Mouse (Mus musculus) neural tube, embryonic 15.5 days (tissue): ENCODE results near the gene Pdzd2. TPM values are rescaled to one million over a fixed set of nuclear protein-coding genes. Genes with fewer than 3 reads are reported as not detected.

ENCODE experiments used
- ATAC-seq: fragments of 200-750 bp; cut with Nextera tagmentation; 2 replicates; pipeline ENCODE4 v1.8.0; 2017; ENCODE audit warnings: mild to moderate bottlenecking, moderate TSS enrichment, moderate library complexity; ENCODE audit not compliant: low FRiP score
- H3K27ac ChIP-seq: fragments of 300-500 bp; sonication (generic); replicated peaks from 2 replicates; pipeline ENCODE4 v1.5.1; 2015; ENCODE audit warnings: mild to moderate bottlenecking, inconsistent platforms
- H3K27me3 ChIP-seq: fragments of 300-500 bp; sonication (generic); replicated peaks from 2 replicates; pipeline ENCODE4 v1.6.1; 2015; ENCODE audit warnings: inconsistent platforms
- H3K36me3 ChIP-seq: fragments of 300-500 bp; sonication (generic); 2 replicates; pipeline ENCODE4 v1.6.1; 2015; ENCODE audit warnings: inconsistent platforms
- H3K4me1 ChIP-seq: fragments of 300-500 bp; sonication (generic); 2 replicates; pipeline ENCODE4 v1.6.1; 2015; ENCODE audit warnings: inconsistent platforms
- H3K4me2 ChIP-seq: fragments of 300-500 bp; sonication (generic); 2 replicates; pipeline ENCODE4 v1.6.1; 2015; ENCODE audit warnings: inconsistent platforms, mild to moderate bottlenecking, moderate library complexity
- H3K4me3 ChIP-seq: fragments of 300-500 bp; sonication (generic); replicated peaks from 2 replicates; pipeline ENCODE4 v1.5.1; 2015; ENCODE audit warnings: mild to moderate bottlenecking, inconsistent platforms
- H3K9ac ChIP-seq: fragments of 300-500 bp; sonication (generic); replicated peaks from 2 replicates; pipeline ENCODE4 v1.6.1; 2015; ENCODE audit warnings: mild to moderate bottlenecking, inconsistent platforms
- H3K9me3 ChIP-seq: fragments of 300-500 bp; sonication (generic); replicated peaks from 2 replicates; pipeline ENCODE4 v1.6.1; 2016; ENCODE audit warnings: inconsistent platforms
- WGBS: fragments of 180-500 bp; shearing (Covaris S2); methylation state at CpG from one replicate; pipeline ENCODE4 v1.1.7; 2015; ENCODE audit warnings: mixed read lengths; 5-methylcytosine and 5-hydroxymethylcytosine counted together
- polyA plus RNA-seq: library from polyadenylated mRNA; unstranded; fragments of >200 nt; fragmentation: Nextera tagmentation; extraction: Ambion mirVana; gene quantifications from 2 replicates; pipeline ENCODE4 v1.2.1, GENCODE M21; 2015

The Pdzd2 gene
- polyA plus RNA-seq, 1 experiment from 2014 or later, result 16.7 TPM

GRCm38 (mm10) chr15:12663351-12663750 is 76.4 kb downstream of the Pdzd2 start:
- Histone ChIP-seq H3K27me3 (no peaks in the 10 kb centered on the region), H3K4me2 (no peak overlapping the region), H3K36me3 (no peaks in the 10 kb centered on the region), H3K4me3 (no peak overlapping the region), H3K4me1 (no peaks in the 10 kb centered on the region; the same call in 1 of the 2 replicates), H3K9ac (no peak overlapping the region), H3K9me3 (no peaks in the 10 kb centered on the region), H3K27ac (no peak overlapping the region)
- 94% methylated on average over 9 of the region's 9 CpGs for WGBS
- ATAC-seq, result no peak

GRCm38 (mm10) chr15:12660320-12660719 is 79.4 kb downstream of the Pdzd2 start:
- Histone ChIP-seq H3K9me3 (no peaks in the 10 kb centered on the region), H3K4me1 (no peaks in the 10 kb centered on the region; the same call in 1 of the 2 replicates), H3K9ac (no peak overlapping the region), H3K27me3 (no peaks in the 10 kb centered on the region), H3K4me2 (no peak overlapping the region), H3K4me3 (no peak overlapping the region), H3K36me3 (no peaks in the 10 kb centered on the region), H3K27ac (no peak overlapping the region)
- 90% methylated on average over 9 of the region's 9 CpGs for WGBS
- ATAC-seq, result no peak; the same call in 1 of the 2 replicates

DNA sequence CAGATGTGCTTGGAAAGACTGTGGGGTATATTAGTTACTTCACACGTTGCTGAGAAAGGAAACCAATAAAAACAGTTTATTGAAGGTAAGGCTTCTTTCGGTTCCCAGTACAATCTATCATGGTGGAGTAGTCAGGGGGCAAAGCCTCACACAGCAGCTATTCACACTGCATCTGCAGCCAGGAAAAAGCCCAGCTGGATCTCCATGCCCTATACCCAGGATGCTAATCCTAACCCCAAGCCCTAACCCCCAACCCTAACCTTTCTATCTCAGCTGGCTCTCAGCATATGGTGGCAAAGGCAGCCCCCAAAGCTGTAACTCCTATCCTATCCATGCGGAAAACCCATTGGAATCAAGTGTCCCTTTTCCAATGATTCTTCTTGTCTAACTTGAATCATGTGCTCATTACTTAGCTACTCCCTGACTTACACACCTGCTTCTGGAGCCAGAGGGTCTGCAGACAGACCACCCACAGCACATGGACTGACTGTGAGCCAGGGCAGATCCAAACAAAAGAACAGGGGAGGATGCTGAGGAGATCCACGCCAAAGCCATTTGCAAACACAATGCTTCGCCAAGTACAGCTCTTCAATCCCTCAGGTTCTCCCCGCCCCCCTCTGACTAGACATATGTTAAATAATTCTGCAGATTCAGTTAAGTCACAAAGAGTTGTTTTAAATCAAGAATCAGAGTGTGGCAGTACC is 83.6 kb downstream of the Pdzd2 start:
- Histone ChIP-seq H3K9ac (no peak overlapping the region), H3K9me3 (no peaks in the 10 kb centered on the region), H3K4me2 (no peak overlapping the region), H3K36me3 (no peaks in the 10 kb centered on the region), H3K27me3 (no peaks in the 10 kb centered on the region), H3K27ac (no peak overlapping the region), H3K4me3 (no peak overlapping the region), H3K4me1 (peaks cover 3% of the 10 kb centered on the region; the same call in 1 of the 2 replicates)
- WGBS, result 67% methylated on average over 6 of the region's 6 CpGs
- no peak for ATAC-seq

- WGBS, result 96% methylated on average over 7 of the region's 7 CpGs
- no peak for ATAC-seq
- no peaks in the 10 kb centered on the region for H3K9me3 ChIP-seq
These were observed 84.4 kb downstream of the Pdzd2 start for GRCm38 (mm10) chr15:12655316-12655715.

DNA sequence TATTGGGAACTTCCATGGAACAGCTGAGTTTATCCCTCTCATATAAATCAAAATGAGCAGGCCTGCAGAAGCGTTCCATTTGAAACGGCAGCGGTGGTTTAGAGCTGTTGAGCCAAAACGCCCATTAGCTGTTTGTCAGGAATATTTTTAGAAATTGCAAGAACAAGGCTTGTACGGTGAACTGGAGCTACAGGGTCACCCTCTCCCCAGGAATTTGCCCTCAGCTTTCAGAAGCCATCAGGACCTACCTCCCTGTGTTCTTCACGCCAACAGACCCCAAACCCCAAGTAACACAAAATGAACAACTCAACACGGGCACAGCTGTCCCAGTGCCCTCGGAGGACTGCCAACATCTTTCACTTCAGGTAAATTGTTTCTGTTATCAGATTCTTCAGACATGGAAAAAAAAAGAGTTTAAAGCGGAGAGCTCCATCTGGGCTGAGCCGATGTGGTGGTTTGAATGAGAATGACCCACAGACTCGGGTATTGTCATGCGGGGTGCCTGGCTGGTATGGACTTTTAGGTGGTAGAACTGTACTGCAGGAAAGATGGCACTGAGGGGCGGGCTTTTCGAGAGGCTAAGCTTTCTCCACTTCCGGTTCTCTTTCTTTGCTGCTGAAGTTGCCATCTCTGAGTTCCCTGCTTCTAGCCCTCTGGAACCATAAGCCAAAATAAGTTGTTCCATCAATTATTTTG is 87.2 kb downstream of the Pdzd2 start:
- H3K27ac ChIP-seq, result no peak overlapping the region

More at GRCm38 (mm10) chr15:12655316-12655715, 84.4 kb downstream of the Pdzd2 start:
- Histone ChIP-seq H3K4me2 (no peak overlapping the region), H3K4me1 (peaks cover 3% of the 10 kb centered on the region; the same call in 1 of the 2 replicates), H3K27ac (no peak overlapping the region), H3K27me3 (no peaks in the 10 kb centered on the region), H3K9ac (no peak overlapping the region), H3K36me3 (no peaks in the 10 kb centered on the region), H3K4me3 (no peak overlapping the region)

DNA sequence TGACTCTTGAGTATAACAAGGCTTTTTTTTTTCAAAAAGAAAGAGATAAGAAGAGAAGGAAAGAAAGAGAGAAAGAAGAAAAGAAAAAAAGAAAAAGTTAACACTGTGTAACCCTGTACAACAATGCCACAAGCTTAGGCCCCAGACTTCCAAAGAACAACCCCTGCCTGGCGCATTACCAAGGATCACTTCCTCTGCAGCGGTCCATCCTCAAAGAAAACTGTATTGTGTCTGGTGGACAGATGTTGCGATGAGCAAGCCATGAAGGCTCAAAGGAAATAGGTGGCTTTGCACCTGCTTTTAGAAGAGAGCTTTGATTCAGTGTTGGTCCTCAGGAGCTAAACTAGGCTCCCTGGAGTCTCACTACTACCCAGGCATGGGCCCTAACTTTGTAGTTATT is 89.5 kb downstream of the Pdzd2 start:
- Histone ChIP-seq H3K4me1 (peaks cover 3% of the 10 kb centered on the region; the same call in 1 of the 2 replicates), H3K4me2 (no peak overlapping the region), H3K27ac (no peak overlapping the region), H3K9ac (no peak overlapping the region), H3K27me3 (no peaks in the 10 kb centered on the region), H3K36me3 (no peaks in the 10 kb centered on the region), H3K4me3 (no peak overlapping the region), H3K9me3 (no peaks in the 10 kb centered on the region)
- WGBS, result 86% methylated on average over 3 of the region's 3 CpGs
- no peak for ATAC-seq

More for the DNA sequence above, 87.2 kb downstream of the Pdzd2 start:
- H3K4me1 ChIP-seq, result peaks cover 3% of the 10 kb centered on the region; the same call in 1 of the 2 replicates
- WGBS, result 69% methylated on average over 15 of the region's 15 CpGs
- ATAC-seq, result no peak
- H3K4me3 ChIP-seq, result no peak overlapping the region
- no peaks in the 10 kb centered on the region for H3K36me3 ChIP-seq
- no peaks in the 10 kb centered on the region for H3K9me3 ChIP-seq
- no peak overlapping the region for H3K4me2 ChIP-seq
- no peak overlapping the region for H3K9ac ChIP-seq
- H3K27me3 ChIP-seq, result no peaks in the 10 kb centered on the region

DNA sequence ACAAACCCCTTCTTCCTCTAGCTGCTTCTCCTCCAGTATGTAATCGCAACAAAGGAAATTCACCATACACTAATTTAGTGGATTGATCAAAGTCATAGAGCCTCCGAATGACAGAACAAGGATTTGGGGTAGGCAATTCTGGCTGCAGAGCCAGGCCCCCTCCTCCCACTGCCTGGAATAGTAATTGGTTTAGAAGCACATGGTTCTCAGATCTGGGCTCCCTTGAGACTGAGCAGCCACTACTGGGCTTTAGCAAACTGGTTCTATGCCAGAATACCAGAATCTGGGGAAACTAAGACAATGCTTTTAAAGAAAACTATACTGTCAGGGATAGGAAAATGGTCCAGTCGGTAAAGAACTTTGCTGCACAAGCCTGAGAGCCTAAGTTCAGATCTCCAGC is 90.0 kb downstream of the Pdzd2 start:
- Histone ChIP-seq H3K4me1 (peaks cover 3% of the 10 kb centered on the region; the same call in 1 of the 2 replicates), H3K27me3 (no peaks in the 10 kb centered on the region), H3K27ac (no peak overlapping the region), H3K36me3 (no peaks in the 10 kb centered on the region), H3K9me3 (no peaks in the 10 kb centered on the region), H3K9ac (no peak overlapping the region), H3K4me2 (no peak overlapping the region), H3K4me3 (no peak overlapping the region)
- ATAC-seq, result no peak
- WGBS, result 77% methylated on average over 3 of the region's 3 CpGs

DNA sequence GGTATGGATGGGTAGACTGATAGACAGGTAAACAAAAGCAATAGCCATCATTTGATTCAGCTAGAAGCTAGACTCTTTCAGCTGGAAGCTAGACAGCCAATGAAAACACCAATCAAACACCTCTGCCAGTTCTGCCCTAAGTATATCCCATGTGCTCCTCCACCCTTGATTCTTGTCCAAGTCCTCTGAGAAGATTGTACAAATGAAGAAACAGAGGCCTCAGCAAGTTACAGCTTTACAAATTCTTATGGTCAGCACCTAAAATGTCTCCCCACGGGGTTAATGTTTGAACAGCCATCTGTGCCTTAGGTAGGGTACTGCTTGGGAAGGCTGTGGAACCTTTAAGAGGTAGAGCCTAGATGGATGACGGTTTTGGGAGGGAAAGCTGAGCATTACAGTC is 90.6 kb downstream of the Pdzd2 start:
- Histone ChIP-seq H3K4me3 (no peak overlapping the region), H3K9ac (no peak overlapping the region), H3K27me3 (no peaks in the 10 kb centered on the region), H3K4me1 (peaks cover 3% of the 10 kb centered on the region; the same call in 1 of the 2 replicates), H3K9me3 (no peaks in the 10 kb centered on the region), H3K36me3 (no peaks in the 10 kb centered on the region), H3K4me2 (no peak overlapping the region), H3K27ac (no peak overlapping the region)
- WGBS, result 76% methylated on average over 2 of the region's 2 CpGs
- no peak for ATAC-seq

GRCm38 (mm10) chr15:12640755-12641154 is 99.0 kb downstream of the Pdzd2 start:
- H3K4me1 ChIP-seq, result peaks cover 6% of the 10 kb centered on the region; the same call in 1 of the 2 replicates
- H3K36me3 ChIP-seq, result no peaks in the 10 kb centered on the region
- no peak overlapping the region for H3K4me3 ChIP-seq
- no peaks in the 10 kb centered on the region for H3K27me3 ChIP-seq
- no peak overlapping the region for H3K27ac ChIP-seq
- no peak overlapping the region for H3K4me2 ChIP-seq
- WGBS, result 89% methylated on average over 7 of the region's 7 CpGs
- no peak for ATAC-seq
- H3K9me3 ChIP-seq, result no peaks in the 10 kb centered on the region
- no peak overlapping the region for H3K9ac ChIP-seq

DNA sequence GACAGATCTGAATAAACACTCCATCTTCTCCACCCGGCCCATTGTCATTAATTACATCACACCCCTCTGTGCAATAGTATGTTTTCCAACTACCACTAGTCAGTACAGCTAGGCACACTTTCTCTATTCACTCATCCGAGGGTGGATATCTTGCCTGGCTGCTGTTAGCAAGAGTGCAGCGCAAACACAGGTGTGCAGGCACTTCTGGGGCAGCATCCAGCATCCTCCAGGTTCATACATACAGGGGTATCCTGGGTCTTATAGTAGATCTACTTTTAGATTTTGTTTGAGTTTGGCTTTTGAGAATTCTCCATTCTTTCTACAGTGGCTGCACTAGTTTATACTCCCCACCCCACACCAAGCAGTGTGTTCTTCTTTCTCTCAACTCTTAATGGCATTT is 99.9 kb downstream of the Pdzd2 start:
- H3K27ac ChIP-seq, result no peak overlapping the region
- no peaks in the 10 kb centered on the region for H3K27me3 ChIP-seq
- ATAC-seq, result no peak
- H3K4me1 ChIP-seq, result peaks cover 6% of the 10 kb centered on the region; the same call in 1 of the 2 replicates
- no peak overlapping the region for H3K4me3 ChIP-seq
- 84% methylated on average over 3 of the region's 3 CpGs for WGBS
- H3K36me3 ChIP-seq, result no peaks in the 10 kb centered on the region
- H3K9me3 ChIP-seq, result no peaks in the 10 kb centered on the region
- no peak overlapping the region for H3K4me2 ChIP-seq
- H3K9ac ChIP-seq, result no peak overlapping the region

DNA sequence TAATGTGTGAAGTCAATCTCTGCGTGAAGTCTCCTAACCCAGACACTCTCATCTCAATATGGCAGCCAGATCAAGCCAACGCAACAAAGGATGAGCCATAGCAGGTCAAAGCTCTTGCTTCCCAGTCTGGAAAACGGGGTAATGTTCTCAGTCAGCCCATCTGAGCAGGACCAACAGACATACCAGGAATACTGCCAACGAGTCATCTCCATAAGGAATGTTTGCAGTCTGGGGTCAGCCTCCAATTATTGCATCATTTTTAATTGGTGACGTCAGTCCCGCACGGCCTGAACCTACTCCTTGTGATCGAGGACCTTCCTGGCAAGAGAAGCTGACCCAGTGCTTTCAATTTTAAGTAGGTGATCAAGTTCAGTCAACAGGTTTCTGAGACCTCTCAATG is 100.5 kb downstream of the Pdzd2 start:
- no peaks in the 10 kb centered on the region for H3K36me3 ChIP-seq
- H3K27ac ChIP-seq, result no peak overlapping the region
- ATAC-seq, result no peak
- no peaks in the 10 kb centered on the region for H3K27me3 ChIP-seq
- no peak overlapping the region for H3K4me2 ChIP-seq
- H3K4me3 ChIP-seq, result no peak overlapping the region
- H3K4me1 ChIP-seq, result peaks cover 6% of the 10 kb centered on the region; the same call in 1 of the 2 replicates
- no peaks in the 10 kb centered on the region for H3K9me3 ChIP-seq
- H3K9ac ChIP-seq, result no peak overlapping the region
- 91% methylated on average over 8 of the region's 8 CpGs for WGBS
